Mouse (Mus musculus) heart, postnatal 0 days (tissue): ENCODE measurements around the gene Pnpla1.

Source experiments
- CTCF ChIP-seq: IDR thresholded peaks from 2 replicates; pipeline ENCODE4 v1.5.1; 2016; ENCODE audit warnings: antibody characterized with exemption, control low read depth, low read depth
- EP300 ChIP-seq: IDR thresholded peaks from 2 replicates; pipeline ENCODE4 v1.6.1; 2016; ENCODE audit warnings: antibody characterized with exemption, low read depth

DNA sequence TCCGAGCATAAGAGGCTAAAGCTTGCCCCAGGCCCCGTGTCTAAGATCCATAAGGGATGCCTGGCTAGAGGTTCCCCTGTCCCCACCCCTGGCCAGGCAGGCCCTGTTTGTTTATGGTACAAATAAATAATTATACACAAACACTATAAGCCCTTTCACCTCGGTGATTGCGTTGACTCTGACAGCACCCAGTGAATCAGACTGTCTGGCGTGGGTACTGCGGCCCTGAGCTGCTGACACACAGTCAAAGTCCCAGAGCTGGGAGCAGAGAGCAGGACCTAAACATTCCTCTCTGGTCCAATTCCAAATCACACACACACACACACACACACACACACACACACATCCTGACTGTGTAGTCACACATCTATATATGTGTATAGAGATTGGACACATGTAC lies 55.7 kb downstream of the Pnpla1 start:
- TF ChIP-seq CTCF = no peak
- TF ChIP-seq EP300 = no peak
